Mouse (Mus musculus): Measurements from ENCODE around the gene Sytl1. TPM values are rescaled to one million over a fixed set of nuclear protein-coding genes. Genes with fewer than 3 reads are reported as not detected.

The Sytl1 gene
- total and polyA plus RNA-seq, 3 experiments, result 0.05 to 2.5 (median 1.4) TPM

DNA sequence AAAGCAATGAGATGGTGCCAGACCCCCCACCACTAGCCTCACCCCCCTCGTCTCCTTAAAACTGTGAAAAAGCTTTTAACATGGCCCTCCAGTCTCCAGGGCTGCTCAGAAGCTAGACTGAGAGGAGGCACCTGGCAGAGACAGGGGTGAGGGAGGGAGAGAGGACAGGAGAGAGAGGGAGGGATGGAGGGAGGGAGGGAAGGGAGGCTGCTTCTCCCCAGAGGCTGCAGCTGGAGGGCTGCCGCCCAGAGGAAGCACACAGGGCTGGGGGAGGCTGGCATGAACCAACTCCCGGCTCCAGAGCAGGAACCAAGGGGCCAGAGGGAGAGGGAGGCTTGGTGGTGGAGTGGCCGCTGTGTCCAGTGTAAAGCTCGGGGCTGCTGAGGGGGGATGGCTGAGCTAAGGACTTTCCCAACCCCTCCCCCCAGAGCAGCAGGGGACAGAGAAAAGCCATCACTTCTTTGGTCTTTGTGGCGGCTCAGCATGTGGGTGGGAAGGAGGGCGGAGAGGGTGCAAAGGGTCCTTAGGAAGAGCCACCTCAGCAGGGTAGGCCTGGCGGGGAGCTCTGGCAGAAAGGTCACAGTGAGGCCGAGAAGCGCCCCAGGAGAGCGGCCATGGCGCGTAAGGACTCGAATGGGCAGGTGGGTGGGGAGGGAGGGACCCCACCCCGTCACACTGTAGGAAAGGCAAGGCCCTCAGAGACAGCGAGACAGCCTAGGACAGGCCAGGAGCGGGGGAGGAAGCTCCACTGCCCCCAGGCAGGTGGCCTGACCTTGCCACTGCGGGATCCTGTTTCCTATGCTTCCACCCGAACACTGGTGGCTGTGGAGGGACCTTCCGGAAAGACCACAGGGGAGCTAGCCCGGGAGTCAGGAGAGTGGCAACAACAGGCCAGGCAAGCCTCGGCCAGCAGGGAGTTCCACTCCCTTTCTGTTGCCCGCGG is 30.3 kb upstream of the Sytl1 start:
- no peak for ATAC-seq (ENCODE audit: extremely low read depth, insufficient number of reproducible peaks, low FRiP score, poor library complexity, severe bottlenecking)
- peaks cover 59% of the 10 kb centered on the region for H3K4me1 ChIP-seq (ENCODE audit: insufficient read depth, low read depth, low read length)
- DNase-seq (ENCODE audit: low spot score), result peak; percentile 29

GRCm38 (mm10) chr4:133292405-133292804 is 29.5 kb upstream of the Sytl1 start:
- Histone ChIP-seq H3K4me1 (ENCODE audit: insufficient read depth, low read depth, low read length) (peaks cover 62% of the 10 kb centered on the region), H3K4me3 (ENCODE audit: low read depth, low read length) (no peak overlapping the region), H3K36me3 (replicated peaks) (peaks cover 51% of the 10 kb centered on the region), H3K9me3 (replicated peaks) (no peaks in the 10 kb centered on the region), H3K27me3 (ENCODE audit: insufficient read depth, low read length) (no peaks in the 10 kb centered on the region)
- DNase-seq (ENCODE audit: low spot score) (no peak), ATAC-seq (ENCODE audit: extremely low read depth, insufficient number of reproducible peaks, low FRiP score, poor library complexity, severe bottlenecking) (no peak)
- TF ChIP-seq POLR2AphosphoS5 (IDR thresholded peaks at IDR 0.05; ENCODE audit: insufficient replicate concordance, low read depth, low read length), result no peak
- TF ChIP-seq TAL1 (conservative IDR thresholded peaks at IDR 0.05; ENCODE audit: low read depth, low read length), result no peak

More for the DNA sequence above, 30.3 kb upstream of the Sytl1 start:
- Histone ChIP-seq H3K27me3 (ENCODE audit: insufficient read depth, low read length) (no peaks in the 10 kb centered on the region), H3K9me3 (replicated peaks) (no peaks in the 10 kb centered on the region), H3K4me3 (ENCODE audit: low read depth, low read length) (peak overlapping the region; percentile 47; the same call in 1 of the 2 replicates), H3K36me3 (replicated peaks) (peaks cover 59% of the 10 kb centered on the region)
- TF ChIP-seq TAL1 (conservative IDR thresholded peaks at IDR 0.05; ENCODE audit: low read depth, low read length) (no peak), GATA2 (IDR thresholded peaks at IDR 0.05; ENCODE audit: borderline replicate concordance, low read depth, low read length) (no peak), GATA1 (IDR thresholded peaks at IDR 0.05; ENCODE audit: borderline replicate concordance, low read length) (no peak), CTCF (IDR thresholded peaks at IDR 0.05; ENCODE audit: low read depth, low read length) (no peak), POLR2AphosphoS5 (IDR thresholded peaks at IDR 0.05; ENCODE audit: insufficient replicate concordance, low read depth, low read length) (no peak)

GRCm38 (mm10) chr4:133291255-133291654 is 28.3 kb upstream of the Sytl1 start:
- TF ChIP-seq POLR2AphosphoS5 (IDR thresholded peaks at IDR 0.05; ENCODE audit: insufficient replicate concordance, low read depth, low read length) (no peak), TAL1 (conservative IDR thresholded peaks at IDR 0.05; ENCODE audit: low read depth, low read length) (no peak), CTCF (IDR thresholded peaks at IDR 0.05; ENCODE audit: low read depth, low read length) (no peak), GATA1 (IDR thresholded peaks at IDR 0.05; ENCODE audit: borderline replicate concordance, low read length) (no peak), GATA2 (IDR thresholded peaks at IDR 0.05; ENCODE audit: borderline replicate concordance, low read depth, low read length) (no peak)
- no peak for ATAC-seq (ENCODE audit: extremely low read depth, insufficient number of reproducible peaks, low FRiP score, poor library complexity, severe bottlenecking)
- H3K9me3 ChIP-seq (replicated peaks), result no peaks in the 10 kb centered on the region
- peaks cover 39% of the 10 kb centered on the region for H3K36me3 ChIP-seq (replicated peaks)
- H3K27me3 ChIP-seq (ENCODE audit: insufficient read depth, low read length), result no peaks in the 10 kb centered on the region
- H3K4me3 ChIP-seq (ENCODE audit: low read depth, low read length), result no peak overlapping the region
- H3K4me1 ChIP-seq (ENCODE audit: insufficient read depth, low read depth, low read length), result peaks cover 70% of the 10 kb centered on the region
- no peak for DNase-seq (ENCODE audit: low spot score)

DNA sequence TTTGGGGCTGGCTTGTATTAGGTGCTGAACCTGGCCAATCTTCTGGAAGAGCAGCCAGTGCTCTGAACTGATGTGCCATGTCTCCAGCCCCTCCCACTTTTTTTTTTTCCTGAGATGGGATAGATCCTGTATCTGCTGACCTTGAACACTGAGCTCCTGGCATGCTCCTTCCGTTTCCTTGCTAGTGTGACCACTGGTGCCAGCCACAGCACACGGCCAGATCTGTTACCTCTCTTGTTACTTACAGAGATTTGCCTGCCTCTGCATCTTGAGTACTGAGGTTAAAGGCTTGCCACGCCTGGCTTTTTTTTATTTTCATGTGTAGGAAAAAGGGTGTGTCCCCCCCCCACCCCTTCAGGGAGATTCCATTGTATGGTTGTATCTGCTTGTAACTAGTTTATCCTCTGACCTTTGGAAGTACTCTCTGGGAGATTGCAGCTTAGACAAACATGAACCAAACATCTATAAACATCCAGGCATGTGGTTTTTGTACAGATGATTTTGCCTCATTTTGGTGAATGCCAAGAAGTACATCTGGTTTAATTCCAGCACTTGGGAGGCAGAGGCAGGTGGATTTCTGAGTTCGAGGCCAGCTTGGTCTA is 23.7 kb upstream of the Sytl1 start:
- TF ChIP-seq CTCF (IDR thresholded peaks at IDR 0.05; ENCODE audit: low read depth, low read length) (no peak), POLR2AphosphoS5 (IDR thresholded peaks at IDR 0.05; ENCODE audit: insufficient replicate concordance, low read depth, low read length) (no peak), GATA1 (IDR thresholded peaks at IDR 0.05; ENCODE audit: borderline replicate concordance, low read length) (no peak), TAL1 (conservative IDR thresholded peaks at IDR 0.05; ENCODE audit: low read depth, low read length) (no peak), GATA2 (IDR thresholded peaks at IDR 0.05; ENCODE audit: borderline replicate concordance, low read depth, low read length) (no peak)
- peak overlapping the region; percentile 27; the same call in 1 of the 2 replicates for H3K4me3 ChIP-seq (ENCODE audit: low read depth, low read length)
- H3K9me3 ChIP-seq (replicated peaks), result no peaks in the 10 kb centered on the region
- no peaks in the 10 kb centered on the region for H3K27me3 ChIP-seq (ENCODE audit: insufficient read depth, low read length)
- DNase-seq (ENCODE audit: low spot score), result no peak
- H3K36me3 ChIP-seq (replicated peaks), result no peaks in the 10 kb centered on the region
- peaks cover 86% of the 10 kb centered on the region for H3K4me1 ChIP-seq (ENCODE audit: insufficient read depth, low read depth, low read length)
- no peak for ATAC-seq (ENCODE audit: extremely low read depth, insufficient number of reproducible peaks, low FRiP score, poor library complexity, severe bottlenecking)

DNA sequence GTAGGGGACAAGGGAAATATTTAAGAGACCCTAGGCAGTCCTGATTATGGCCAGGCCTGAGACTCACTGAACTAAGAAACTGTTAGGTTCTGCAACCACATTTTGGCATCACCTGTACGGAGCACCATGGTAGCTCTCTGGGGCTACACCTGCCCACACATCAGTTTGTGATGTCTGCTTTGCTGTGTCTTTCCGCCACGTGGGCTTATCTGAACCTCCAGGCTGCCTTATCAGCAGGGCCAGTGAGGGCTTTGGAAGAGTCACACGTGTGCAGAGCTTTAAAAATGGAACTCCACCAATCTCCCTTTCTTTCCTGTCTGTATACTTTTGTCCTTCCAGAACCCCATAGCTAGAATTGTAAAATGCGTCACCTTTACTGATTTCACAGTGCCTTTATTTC is 23.0 kb upstream of the Sytl1 start:
- no peak for TF ChIP-seq CTCF (IDR thresholded peaks at IDR 0.05; ENCODE audit: low read depth, low read length)
- TF ChIP-seq POLR2AphosphoS5 (IDR thresholded peaks at IDR 0.05; ENCODE audit: insufficient replicate concordance, low read depth, low read length), result no peak
- TF ChIP-seq GATA1 (IDR thresholded peaks at IDR 0.05; ENCODE audit: borderline replicate concordance, low read length), result no peak
- TF ChIP-seq GATA2 (IDR thresholded peaks at IDR 0.05; ENCODE audit: borderline replicate concordance, low read depth, low read length), result 0 out of 2 replicates have a peak, but pooled peaks have one; percentile 60
- peak; percentile 98 for TF ChIP-seq TAL1 (conservative IDR thresholded peaks at IDR 0.05; ENCODE audit: low read depth, low read length)
- Histone ChIP-seq H3K9me3 (replicated peaks) (no peaks in the 10 kb centered on the region), H3K4me3 (ENCODE audit: low read depth, low read length) (no peak overlapping the region), H3K27me3 (ENCODE audit: insufficient read depth, low read length) (no peaks in the 10 kb centered on the region), H3K4me1 (ENCODE audit: insufficient read depth, low read depth, low read length) (peaks cover 83% of the 10 kb centered on the region), H3K36me3 (replicated peaks) (no peaks in the 10 kb centered on the region)
- DNase-seq (ENCODE audit: low spot score), result peak; percentile 64
- ATAC-seq (ENCODE audit: extremely low read depth, insufficient number of reproducible peaks, low FRiP score, poor library complexity, severe bottlenecking), result peak; percentile 58

DNA sequence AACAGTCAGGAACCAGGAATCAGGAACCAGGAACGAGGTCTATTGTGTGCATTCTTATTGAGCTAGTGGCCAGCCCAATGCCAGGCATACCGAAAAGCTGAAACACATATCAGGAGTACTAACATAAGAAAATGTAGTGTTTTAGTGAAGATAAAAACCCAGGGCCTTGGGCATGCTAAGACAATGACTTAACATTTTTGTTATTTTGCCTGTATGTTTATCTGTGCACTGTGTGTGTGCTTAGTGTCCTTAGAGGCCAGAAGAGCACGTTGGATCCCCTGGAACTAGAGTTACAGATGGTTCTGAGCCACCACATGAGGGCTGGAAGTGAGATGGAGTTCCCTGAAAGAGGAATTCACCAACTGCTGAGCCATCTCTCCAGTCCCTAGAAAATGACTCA is 22.4 kb upstream of the Sytl1 start:
- TF ChIP-seq TAL1 (conservative IDR thresholded peaks at IDR 0.05; ENCODE audit: low read depth, low read length) (0 out of 2 replicates have a peak, but pooled peaks have one; percentile 13), GATA2 (IDR thresholded peaks at IDR 0.05; ENCODE audit: borderline replicate concordance, low read depth, low read length) (no peak)
- ATAC-seq (ENCODE audit: extremely low read depth, insufficient number of reproducible peaks, low FRiP score, poor library complexity, severe bottlenecking) (peak; percentile 42), DNase-seq (ENCODE audit: low spot score) (no peak)

More for the DNA sequence above, 22.4 kb upstream of the Sytl1 start:
- no peaks in the 10 kb centered on the region for H3K27me3 ChIP-seq (ENCODE audit: insufficient read depth, low read length)
- H3K4me1 ChIP-seq (ENCODE audit: insufficient read depth, low read depth, low read length), result peaks cover 77% of the 10 kb centered on the region
- no peaks in the 10 kb centered on the region for H3K9me3 ChIP-seq (replicated peaks)
- H3K36me3 ChIP-seq (replicated peaks), result no peaks in the 10 kb centered on the region
- H3K4me3 ChIP-seq (ENCODE audit: low read depth, low read length), result no peak overlapping the region
